Mouse (Mus musculus) activated CD4-positive, CD25-positive, alpha-beta regulatory T cell, adult 9 weeks (primary cell): Measurements from ENCODE around the gene Cyp26b1. TPM values are rescaled to one million over a fixed set of nuclear protein-coding genes. Genes with fewer than 3 reads are reported as not detected.

Experiments
- polyA plus RNA-seq: library from polyadenylated mRNA; unstranded; fragments of 100-300 nt; shearing (Covaris generic); gene quantifications from one replicate; pipeline ENCODE4 v1.2.1, GENCODE M21; 2017

Gene Cyp26b1
- polyA plus RNA-seq, result 0.31 TPM

GRCm38 (mm10) chr6:84593693-84594092, at the start of gene Cyp26b1:
Gene Cyp26b1, minus strand, starts transcription at chr6:84593908.

